Mouse (Mus musculus) embryo, embryonic 11 days (tissue): ENCODE measurements around the gene B4galt2.

ENCODE experiments used
- DNase-seq: peaks from one replicate; pipeline ENCODE4 v3.0.0-alpha.2; 2015

The B4galt2 gene

GRCm38 (mm10) chr4:117882701-117883691 lies at the start of gene B4galt2:
TSS of gene B4galt2 (minus strand) at chr4:117883487.
- peak; percentile 87 for DNase-seq

GRCm38 (mm10) chr4:117929391-117929881 lies 46.1 kb upstream of the B4galt2 start, which contains the start of gene Artn:
TSS of gene Artn (minus strand) at chr4:117929763.
- peak; percentile 76 for DNase-seq

- peak; percentile 75 for DNase-seq
These were observed 45.5 kb upstream of the B4galt2 start for GRCm38 (mm10) chr4:117928699-117929241.

GRCm38 (mm10) chr4:117928234-117928633 lies 44.9 kb upstream of the B4galt2 start:
- DNase-seq: peak; percentile 88

- peak; percentile 78 for DNase-seq
These were observed 43.5 kb upstream of the B4galt2 start for GRCm38 (mm10) chr4:117926545-117927482.

- DNase-seq: no peak
These were observed 41.6 kb upstream of the B4galt2 start for GRCm38 (mm10) chr4:117924916-117925315.

- DNase-seq: no peak
These were observed 40.2 kb upstream of the B4galt2 start for GRCm38 (mm10) chr4:117923450-117923849.

GRCm38 (mm10) chr4:117921358-117921757 lies 38.1 kb upstream of the B4galt2 start:
- no peak for DNase-seq

- DNase-seq: no peak
These were observed 35.5 kb upstream of the B4galt2 start for GRCm38 (mm10) chr4:117918762-117919161.

- DNase-seq: no peak
These were observed 35.0 kb upstream of the B4galt2 start for GRCm38 (mm10) chr4:117918261-117918660.

GRCm38 (mm10) chr4:117917847-117918246 lies 34.6 kb upstream of the B4galt2 start:
- DNase-seq: no peak

GRCm38 (mm10) chr4:117917402-117917801 lies 34.1 kb upstream of the B4galt2 start:
- no peak for DNase-seq

- DNase-seq: no peak
These were observed 33.1 kb upstream of the B4galt2 start for GRCm38 (mm10) chr4:117916386-117916785.

GRCm38 (mm10) chr4:117915489-117916105 lies 32.3 kb upstream of the B4galt2 start:
- no peak for DNase-seq

GRCm38 (mm10) chr4:117914591-117915442 lies 31.5 kb upstream of the B4galt2 start, which contains the start of gene Ipo13:
TSS of gene Ipo13 (minus strand) at chr4:117914999.
- DNase-seq: peak; percentile 96

- DNase-seq: no peak
These were observed 30.7 kb upstream of the B4galt2 start for GRCm38 (mm10) chr4:117914031-117914430.

- DNase-seq: no peak
These were observed 30.1 kb upstream of the B4galt2 start for GRCm38 (mm10) chr4:117913421-117913820.

GRCm38 (mm10) chr4:117912685-117913273 lies 29.5 kb upstream of the B4galt2 start:
- DNase-seq: no peak

- DNase-seq: no peak
These were observed 28.9 kb upstream of the B4galt2 start for GRCm38 (mm10) chr4:117912131-117912561.

GRCm38 (mm10) chr4:117908834-117909453 lies 25.7 kb upstream of the B4galt2 start:
- DNase-seq: peak; percentile 45
